Mouse (Mus musculus): ENCODE data around the gene Spata16. TPM values are rescaled to one million over a fixed set of nuclear protein-coding genes. Genes with fewer than 3 reads are reported as not detected.

Spata16 gene
- polyA plus RNA-seq, 1 experiment from 2014 or later, result not detected

DNA sequence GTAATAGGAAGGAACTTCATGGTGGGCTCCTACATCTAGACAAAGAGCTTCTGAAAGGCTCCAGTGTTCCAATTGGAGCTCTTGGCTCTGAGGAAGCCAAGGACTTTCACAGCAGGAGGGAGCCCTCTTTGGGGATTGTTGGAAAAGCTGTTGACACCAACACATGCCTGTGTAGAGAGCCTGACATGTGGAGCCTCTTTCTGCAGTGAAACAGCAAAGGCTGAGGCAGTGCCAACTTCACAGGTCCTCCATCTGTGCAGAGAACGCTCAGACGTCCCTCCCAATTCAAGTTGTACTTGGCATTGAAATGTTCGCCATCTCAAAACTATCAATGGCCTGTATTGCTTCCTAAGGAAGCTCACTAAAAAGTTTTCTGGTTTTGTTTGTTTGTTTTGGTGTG, 207.6 kb downstream of the Spata16 start:
- H3K27me3 ChIP-seq (ENCODE audit: insufficient read depth, low read length), result no peaks in the 10 kb centered on the region
- H3K27ac ChIP-seq, result no peak overlapping the region
- no peaks in the 10 kb centered on the region for H3K4me1 ChIP-seq (replicated peaks; ENCODE audit: insufficient read depth, low read length)
- H3K9ac ChIP-seq (ENCODE audit: low read depth, low read length), result no peak overlapping the region
- ATAC-seq (replicated peaks; ENCODE audit: low FRiP score, low read depth) (no peak), DNase-seq (ENCODE audit: low spot score) (no peak)
- no peak for TF ChIP-seq CTCF (IDR thresholded peaks at IDR 0.05; ENCODE audit: low read depth)
- no peaks in the 10 kb centered on the region for H3K36me3 ChIP-seq (ENCODE audit: insufficient read depth, low read length)
- 88% methylated on average over 3 of the region's 3 CpGs for WGBS
- H3K9me3 ChIP-seq (replicated peaks; ENCODE audit: low read length), result no peaks in the 10 kb centered on the region
- H3K4me3 ChIP-seq (replicated peaks; ENCODE audit: low read depth, low read length), result no peak overlapping the region
- H3K4me2 ChIP-seq (ENCODE audit: low read length), result no peak overlapping the region

DNA sequence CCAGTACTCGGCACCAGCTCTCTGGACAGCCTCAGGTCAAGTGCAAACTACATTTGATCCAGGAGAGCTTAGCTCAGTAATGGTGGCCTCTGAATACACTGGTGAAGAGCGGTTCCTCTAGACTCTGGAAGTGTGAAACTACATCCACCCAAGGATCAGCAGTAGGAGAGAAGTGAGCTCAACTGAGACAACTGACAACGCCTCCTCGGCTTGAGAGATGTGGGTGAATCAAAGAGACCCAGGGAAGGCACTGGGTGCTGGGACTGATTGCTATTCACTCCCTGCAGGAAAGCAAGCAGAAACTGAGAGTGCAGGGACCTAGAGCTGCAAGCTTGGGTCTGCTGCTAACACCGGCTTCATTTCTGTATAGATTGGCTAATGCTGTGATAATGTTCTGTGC, 210.5 kb downstream of the Spata16 start:
- DNase-seq (ENCODE audit: low spot score) (no peak), ATAC-seq (replicated peaks; ENCODE audit: low FRiP score, low read depth) (no peak)
- H3K36me3 ChIP-seq (ENCODE audit: insufficient read depth, low read length), result no peaks in the 10 kb centered on the region
- no peak overlapping the region for H3K9ac ChIP-seq (ENCODE audit: low read depth, low read length)
- no peaks in the 10 kb centered on the region for H3K27me3 ChIP-seq (ENCODE audit: insufficient read depth, low read length)
- WGBS, result 81% methylated on average over 5 of the region's 5 CpGs
- TF ChIP-seq CTCF (IDR thresholded peaks at IDR 0.05; ENCODE audit: low read depth), result no peak
- H3K4me1 ChIP-seq (replicated peaks; ENCODE audit: insufficient read depth, low read length), result no peaks in the 10 kb centered on the region
- H3K27ac ChIP-seq, result no peak overlapping the region
- H3K9me3 ChIP-seq (replicated peaks; ENCODE audit: low read length), result no peaks in the 10 kb centered on the region
- no peak overlapping the region for H3K4me3 ChIP-seq (replicated peaks; ENCODE audit: low read depth, low read length)
- H3K4me2 ChIP-seq (ENCODE audit: low read length), result no peak overlapping the region

DNA sequence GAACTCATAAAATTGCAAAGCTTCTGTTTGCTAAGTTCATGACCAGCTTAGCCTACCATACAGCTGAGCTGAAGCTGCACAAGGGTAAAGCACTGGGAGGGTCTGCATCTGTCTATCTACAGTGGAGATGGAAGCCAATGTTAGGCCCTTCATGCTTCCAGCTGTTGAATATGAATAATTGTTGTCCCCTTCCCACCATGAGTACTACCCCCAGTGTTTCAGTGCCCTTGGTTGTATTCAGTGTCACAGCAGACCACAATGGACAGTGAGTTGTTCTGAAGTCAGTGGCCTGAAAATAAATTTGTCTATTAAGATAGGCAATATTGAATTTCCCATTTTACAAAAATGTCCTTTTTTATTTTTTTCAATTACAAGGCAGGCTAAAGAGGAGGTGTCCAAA, 212.8 kb downstream of the Spata16 start:
- Histone ChIP-seq H3K4me2 (ENCODE audit: low read length) (no peak overlapping the region), H3K9me3 (replicated peaks; ENCODE audit: low read length) (no peaks in the 10 kb centered on the region), H3K27ac (no peak overlapping the region), H3K9ac (ENCODE audit: low read depth, low read length) (no peak overlapping the region), H3K4me3 (replicated peaks; ENCODE audit: low read depth, low read length) (no peak overlapping the region), H3K27me3 (ENCODE audit: insufficient read depth, low read length) (no peaks in the 10 kb centered on the region), H3K4me1 (replicated peaks; ENCODE audit: insufficient read depth, low read length) (no peaks in the 10 kb centered on the region), H3K36me3 (ENCODE audit: insufficient read depth, low read length) (no peaks in the 10 kb centered on the region)
- TF ChIP-seq CTCF (IDR thresholded peaks at IDR 0.05; ENCODE audit: low read depth), result no peak
- ATAC-seq (replicated peaks; ENCODE audit: low FRiP score, low read depth), result no peak
- DNase-seq (ENCODE audit: low spot score), result no peak

DNA sequence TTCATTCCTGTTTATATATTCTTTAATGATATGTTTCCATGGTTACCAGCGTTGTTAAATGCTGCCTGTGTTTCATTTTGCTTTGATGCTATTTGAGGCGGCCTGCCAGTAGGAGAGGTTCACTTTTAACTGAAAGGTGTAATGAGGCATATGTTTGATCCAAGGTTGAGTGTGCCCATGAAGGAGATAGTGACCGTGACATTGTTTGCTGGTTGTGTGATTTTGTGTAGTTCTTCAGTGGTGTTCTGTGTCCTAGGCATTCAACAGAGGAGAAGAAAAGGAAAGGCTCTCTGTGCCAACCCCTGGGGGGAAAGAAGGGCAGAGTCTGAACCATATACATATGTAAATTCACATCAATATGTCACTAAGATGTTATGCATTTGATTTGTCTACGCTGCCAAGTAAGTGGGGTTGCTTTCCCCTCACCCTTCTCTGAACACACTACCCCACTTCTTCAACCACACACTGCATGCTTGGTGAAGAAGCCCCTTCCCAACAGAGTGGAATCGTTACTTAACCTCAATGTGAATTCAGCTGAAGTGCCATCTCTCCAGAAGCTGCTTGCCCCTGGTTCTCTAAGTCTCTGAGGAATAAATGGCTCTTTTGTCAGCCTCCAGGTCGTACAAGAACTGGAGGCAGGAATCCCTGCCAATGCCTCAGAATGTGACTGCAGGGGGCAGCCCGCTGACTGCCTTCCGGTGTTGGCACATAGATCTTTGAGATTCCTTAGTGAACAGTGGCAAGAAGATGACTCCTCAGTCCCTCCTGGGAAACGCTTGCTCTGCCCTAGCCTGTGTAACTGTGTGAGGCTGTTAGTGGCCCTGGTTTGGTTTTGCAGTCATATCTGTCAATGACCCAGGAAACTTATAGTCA, 213.5 kb downstream of the Spata16 start:
- H3K9ac ChIP-seq (ENCODE audit: low read depth, low read length), result no peak overlapping the region
- H3K27me3 ChIP-seq (ENCODE audit: insufficient read depth, low read length), result no peaks in the 10 kb centered on the region
- H3K4me3 ChIP-seq (replicated peaks; ENCODE audit: low read depth, low read length), result no peak overlapping the region
- no peak for DNase-seq (ENCODE audit: low spot score)
- no peaks in the 10 kb centered on the region for H3K36me3 ChIP-seq (ENCODE audit: insufficient read depth, low read length)
- H3K27ac ChIP-seq, result no peak overlapping the region
- ATAC-seq (replicated peaks; ENCODE audit: low FRiP score, low read depth), result no peak
- no peaks in the 10 kb centered on the region for H3K4me1 ChIP-seq (replicated peaks; ENCODE audit: insufficient read depth, low read length)
- no peak overlapping the region for H3K4me2 ChIP-seq (ENCODE audit: low read length)
- H3K9me3 ChIP-seq (replicated peaks; ENCODE audit: low read length), result no peaks in the 10 kb centered on the region
- 67% methylated on average over 9 of the region's 9 CpGs for WGBS
- no peak for TF ChIP-seq CTCF (IDR thresholded peaks at IDR 0.05; ENCODE audit: low read depth)

DNA sequence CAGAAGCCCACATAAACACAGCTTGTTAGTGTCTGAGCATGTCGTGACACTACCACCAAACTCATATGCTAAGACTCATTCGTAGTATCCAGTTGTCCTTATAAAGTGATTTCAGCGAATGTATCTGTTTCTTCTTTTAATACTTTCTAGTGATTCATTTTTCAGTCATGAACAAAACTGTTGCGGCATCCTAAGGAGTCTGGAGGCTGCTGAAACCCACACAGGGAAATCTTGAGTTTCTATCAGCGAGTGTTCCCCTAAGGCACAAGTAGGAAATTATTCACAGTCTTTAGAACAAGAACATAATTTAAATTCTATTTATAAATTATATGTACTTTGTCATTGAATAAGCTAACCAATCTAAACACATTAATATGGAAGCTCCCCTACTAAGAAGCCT, 216.1 kb downstream of the Spata16 start:
- H3K9me3 ChIP-seq (replicated peaks; ENCODE audit: low read length), result no peaks in the 10 kb centered on the region
- ATAC-seq (replicated peaks; ENCODE audit: low FRiP score, low read depth) (no peak), DNase-seq (ENCODE audit: low spot score) (no peak)
- H3K27ac ChIP-seq, result no peak overlapping the region
- H3K9ac ChIP-seq (ENCODE audit: low read depth, low read length), result no peak overlapping the region
- TF ChIP-seq CTCF (IDR thresholded peaks at IDR 0.05; ENCODE audit: low read depth), result no peak
- H3K4me1 ChIP-seq (replicated peaks; ENCODE audit: insufficient read depth, low read length), result no peaks in the 10 kb centered on the region
- no peaks in the 10 kb centered on the region for H3K36me3 ChIP-seq (ENCODE audit: insufficient read depth, low read length)
- 85% methylated on average over 5 of the region's 5 CpGs for WGBS
- no peak overlapping the region for H3K4me2 ChIP-seq (ENCODE audit: low read length)
- H3K4me3 ChIP-seq (replicated peaks; ENCODE audit: low read depth, low read length), result no peak overlapping the region
- H3K27me3 ChIP-seq (ENCODE audit: insufficient read depth, low read length), result no peaks in the 10 kb centered on the region

DNA sequence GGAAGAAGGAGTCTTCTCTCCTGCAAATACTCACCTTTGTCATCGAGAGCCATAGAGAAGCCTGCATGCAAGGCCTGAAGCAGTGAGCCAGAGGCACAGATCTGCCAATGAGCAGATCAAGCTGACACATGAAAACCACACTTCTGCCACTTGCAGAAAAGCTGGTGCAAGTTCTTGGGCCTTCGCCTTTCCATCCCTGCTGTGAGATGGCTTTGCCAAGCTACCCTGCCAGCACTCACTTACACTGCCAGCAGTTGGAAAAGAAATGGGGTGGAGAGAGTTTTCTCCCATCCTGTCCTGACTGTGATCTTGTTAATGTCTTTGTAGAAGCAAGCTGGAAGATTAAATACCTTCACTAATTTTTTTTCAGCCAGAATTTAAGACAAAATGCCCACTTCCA, 237.3 kb downstream of the Spata16 start:
- H3K4me2 ChIP-seq (ENCODE audit: low read length), result no peak overlapping the region
- no peaks in the 10 kb centered on the region for H3K36me3 ChIP-seq (ENCODE audit: insufficient read depth, low read length)
- H3K9ac ChIP-seq (ENCODE audit: low read depth, low read length), result no peak overlapping the region
- H3K27ac ChIP-seq, result no peak overlapping the region
- ATAC-seq (replicated peaks; ENCODE audit: low FRiP score, low read depth), result no peak
- H3K4me3 ChIP-seq (replicated peaks; ENCODE audit: low read depth, low read length), result no peak overlapping the region
- no peaks in the 10 kb centered on the region for H3K9me3 ChIP-seq (replicated peaks; ENCODE audit: low read length)
- no peaks in the 10 kb centered on the region for H3K4me1 ChIP-seq (replicated peaks; ENCODE audit: insufficient read depth, low read length)
- no peak for TF ChIP-seq CTCF (IDR thresholded peaks at IDR 0.05; ENCODE audit: low read depth)
- no peaks in the 10 kb centered on the region for H3K27me3 ChIP-seq (ENCODE audit: insufficient read depth, low read length)
- 75% methylated on average over 2 of the region's 2 CpGs for WGBS
- DNase-seq (ENCODE audit: low spot score), result no peak

DNA sequence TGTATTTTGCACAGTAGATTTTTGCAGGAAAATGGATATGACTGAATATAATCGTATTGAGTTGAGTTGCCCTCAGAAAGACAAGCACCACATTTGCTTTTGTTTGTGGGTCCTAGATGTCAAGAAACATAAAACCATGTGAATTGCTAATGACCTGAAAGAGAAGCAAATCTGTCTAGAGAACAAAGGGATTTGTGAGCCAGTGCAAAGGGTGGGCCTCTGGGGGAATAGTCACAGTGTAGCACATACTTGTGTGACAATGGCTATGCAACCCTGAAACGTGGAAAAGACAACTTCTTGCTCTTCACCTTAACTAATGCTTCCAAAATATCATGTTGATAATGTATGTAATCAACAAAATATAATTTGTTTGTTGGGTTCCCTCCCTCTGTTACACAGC, 239.9 kb downstream of the Spata16 start:
- Histone ChIP-seq H3K27me3 (ENCODE audit: insufficient read depth, low read length) (no peaks in the 10 kb centered on the region), H3K36me3 (ENCODE audit: insufficient read depth, low read length) (no peaks in the 10 kb centered on the region), H3K4me2 (ENCODE audit: low read length) (no peak overlapping the region), H3K9ac (ENCODE audit: low read depth, low read length) (no peak overlapping the region), H3K4me3 (replicated peaks; ENCODE audit: low read depth, low read length) (no peak overlapping the region), H3K27ac (no peak overlapping the region), H3K4me1 (replicated peaks; ENCODE audit: insufficient read depth, low read length) (no peaks in the 10 kb centered on the region), H3K9me3 (replicated peaks; ENCODE audit: low read length) (no peaks in the 10 kb centered on the region)
- ATAC-seq (replicated peaks; ENCODE audit: low FRiP score, low read depth) (no peak), DNase-seq (ENCODE audit: low spot score) (no peak)
- 60% methylated on average over 2 of the region's 2 CpGs for WGBS
- no peak for TF ChIP-seq CTCF (IDR thresholded peaks at IDR 0.05; ENCODE audit: low read depth)
